Mouse (Mus musculus) lung, postnatal 0 days (tissue): ENCODE data around the gene Cse1l. TPM values are rescaled to one million over a fixed set of nuclear protein-coding genes. Genes with fewer than 3 reads are reported as not detected.

Experiments
- ATAC-seq: fragments of 200-750 bp; cut with Nextera tagmentation; 2 replicates; pipeline ENCODE4 v1.8.0; 2017; ENCODE audit warnings: moderate library complexity
- DNase-seq: peaks from one replicate; pipeline ENCODE4 v3.0.0-alpha.2; 2016; ENCODE audit warnings: low spot score
- H3K27ac ChIP-seq: fragments of 300-500 bp; sonication (generic); 2 replicates; pipeline ENCODE4 v1.5.1; 2014; ENCODE audit warnings: antibody characterized with exemption, mild to moderate bottlenecking, low read length, mixed read lengths
- H3K27me3 ChIP-seq: fragments of 300-500 bp; sonication (generic); replicated peaks from 2 replicates; pipeline ENCODE4 v1.6.1; 2014; ENCODE audit warnings: low read length, mixed read lengths; ENCODE audit not compliant: insufficient read depth
- H3K36me3 ChIP-seq: fragments of 300-500 bp; sonication (generic); 2 replicates; pipeline ENCODE4 v1.6.1; 2014; ENCODE audit warnings: low read length, mixed read lengths; ENCODE audit not compliant: insufficient read depth
- H3K4me1 ChIP-seq: fragments of 300-500 bp; sonication (generic); 2 replicates; pipeline ENCODE4 v1.6.1; 2014; ENCODE audit warnings: antibody characterized with exemption, low read depth, low read length, mixed read lengths; ENCODE audit not compliant: insufficient read depth
- H3K4me2 ChIP-seq: fragments of 300-500 bp; sonication (generic); replicated peaks from 2 replicates; pipeline ENCODE4 v1.6.1; 2014; ENCODE audit warnings: low read depth, mild to moderate bottlenecking, low read length, moderate library complexity, mixed read lengths
- H3K4me3 ChIP-seq: fragments of 300-500 bp; sonication (generic); 2 replicates; pipeline ENCODE4 v1.5.1; 2014; ENCODE audit warnings: low read depth, low read length
- H3K9ac ChIP-seq: fragments of 300-500 bp; sonication (generic); replicated peaks from 2 replicates; pipeline ENCODE4 v1.6.1; 2014; ENCODE audit warnings: low read depth, mild to moderate bottlenecking
- H3K9me3 ChIP-seq: fragments of 300-500 bp; sonication (generic); 2 replicates; pipeline ENCODE4 v1.6.1; 2016; ENCODE audit warnings: low read length, mixed read lengths
- CTCF ChIP-seq: IDR thresholded peaks from 2 replicates; pipeline ENCODE4 v1.5.1; 2016; ENCODE audit warnings: antibody characterized with exemption, mild to moderate bottlenecking
- EP300 ChIP-seq: IDR thresholded peaks from 2 replicates; pipeline ENCODE4 v1.6.1; 2016; ENCODE audit warnings: antibody characterized with exemption, mild to moderate bottlenecking, control low read depth
- WGBS: fragments of 180-500 bp; shearing (Covaris S2); extraction: QIAGEN DNeasy Blood & Tissue Kit; methylation state at CpG from one replicate; pipeline ENCODE4 v1.1.7; 2014; 5-methylcytosine and 5-hydroxymethylcytosine counted together
- polyA plus RNA-seq: library from polyadenylated mRNA; unstranded; fragments of >200 nt; fragmentation: Nextera tagmentation; extraction: Ambion mirVana; gene quantifications from 2 replicates; pipeline ENCODE4 v1.2.1, GENCODE M21; 2015

The Cse1l gene
- polyA plus RNA-seq, 1 experiment from 2014 or later, result 24.1 TPM

- H3K4me1 ChIP-seq, result peaks cover 5% of the 10 kb centered on the region; the same call in 1 of the 2 replicates
- peak overlapping the region; percentile 77 for H3K4me3 ChIP-seq
- under 1% methylated on average over 28 of the region's 28 CpGs for WGBS
- peak overlapping the region; percentile 84 for H3K4me2 ChIP-seq
- no peak for TF ChIP-seq EP300
- no peak for TF ChIP-seq CTCF
- H3K9ac ChIP-seq, result peak overlapping the region; percentile 81
- ATAC-seq, result peak; percentile 13
- peak; percentile 59 for DNase-seq
- H3K27me3 ChIP-seq, result no peaks in the 10 kb centered on the region
- no peaks in the 10 kb centered on the region for H3K36me3 ChIP-seq
- H3K27ac ChIP-seq, result peak overlapping the region; percentile 93
- H3K9me3 ChIP-seq, result no peaks in the 10 kb centered on the region
Measured at GRCm38 (mm10) chr2:166906523-166907182, 813 bp downstream of the Cse1l start.

DNA sequence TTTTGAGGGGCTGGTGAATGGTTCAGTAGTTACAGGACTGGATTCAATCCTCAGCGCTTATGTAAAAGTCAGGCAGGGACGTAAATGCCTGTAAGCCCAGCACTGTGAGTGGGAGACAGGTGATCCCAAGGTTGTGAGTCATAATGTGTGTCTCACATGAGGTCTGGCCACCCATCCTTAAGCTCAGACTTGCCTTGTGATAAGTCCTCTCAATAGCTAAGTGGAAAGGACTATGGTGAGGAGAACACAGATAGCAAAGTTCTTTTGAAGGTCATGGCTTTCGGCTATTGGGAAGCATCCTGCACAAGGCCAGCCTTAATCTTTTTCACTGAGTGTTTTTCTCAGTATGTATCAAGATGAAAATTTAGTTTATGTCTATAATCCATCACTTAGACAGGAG is 3.9 kb downstream of the Cse1l start:
- Histone ChIP-seq H3K9me3 (no peaks in the 10 kb centered on the region), H3K4me3 (no peak overlapping the region), H3K36me3 (no peaks in the 10 kb centered on the region), H3K27ac (no peak overlapping the region), H3K4me2 (no peak overlapping the region), H3K4me1 (peaks cover 5% of the 10 kb centered on the region; the same call in 1 of the 2 replicates), H3K9ac (no peak overlapping the region), H3K27me3 (no peaks in the 10 kb centered on the region)
- TF ChIP-seq CTCF (no peak), EP300 (no peak)
- DNase-seq, result no peak
- ATAC-seq, result no peak
- 91% methylated on average over 3 of the region's 3 CpGs for WGBS

- Histone ChIP-seq H3K27ac (no peak overlapping the region), H3K4me1 (peaks cover 5% of the 10 kb centered on the region; the same call in 1 of the 2 replicates), H3K27me3 (no peaks in the 10 kb centered on the region), H3K4me2 (no peak overlapping the region), H3K36me3 (no peaks in the 10 kb centered on the region), H3K9ac (no peak overlapping the region), H3K9me3 (no peaks in the 10 kb centered on the region), H3K4me3 (no peak overlapping the region)
- TF ChIP-seq EP300, result no peak
- no peak for TF ChIP-seq CTCF
- DNase-seq, result no peak
- 84% methylated on average over 8 of the region's 8 CpGs for WGBS
- ATAC-seq, result no peak
Measured at GRCm38 (mm10) chr2:166910536-166910935, 4.7 kb downstream of the Cse1l start.

- Histone ChIP-seq H3K27ac (no peak overlapping the region), H3K4me2 (no peak overlapping the region), H3K4me1 (no peaks in the 10 kb centered on the region), H3K36me3 (peaks cover 24% of the 10 kb centered on the region), H3K9ac (no peak overlapping the region), H3K9me3 (no peaks in the 10 kb centered on the region), H3K4me3 (no peak overlapping the region), H3K27me3 (no peaks in the 10 kb centered on the region)
- ATAC-seq, result no peak
- no peak for DNase-seq
- WGBS, result 90% methylated on average over 2 of the region's 2 CpGs
- TF ChIP-seq EP300, result no peak
- no peak for TF ChIP-seq CTCF
Measured at GRCm38 (mm10) chr2:166923971-166924370, 18.1 kb downstream of the Cse1l start.

DNA sequence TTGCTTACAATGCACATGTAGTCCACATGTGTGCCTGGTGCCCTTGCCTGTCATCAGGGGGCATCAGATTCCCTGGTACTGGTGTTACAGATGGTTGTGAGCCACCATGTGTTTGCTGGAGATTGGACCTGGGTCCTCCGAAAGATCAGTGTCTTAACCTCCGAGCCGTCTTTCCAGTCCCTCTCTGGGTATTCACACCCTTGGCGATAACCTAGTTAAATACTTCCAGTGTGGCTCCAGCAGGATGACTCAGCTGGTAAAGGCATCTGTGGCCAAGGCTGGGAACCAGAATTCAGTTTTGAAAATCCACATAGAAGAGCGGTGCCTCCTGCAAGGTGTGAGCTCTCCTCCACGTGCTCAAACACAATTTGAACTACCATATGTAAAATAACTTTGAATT is 28.1 kb downstream of the Cse1l start:
- Histone ChIP-seq H3K27me3 (no peaks in the 10 kb centered on the region), H3K9me3 (no peaks in the 10 kb centered on the region), H3K4me3 (no peak overlapping the region), H3K9ac (no peak overlapping the region), H3K4me1 (no peaks in the 10 kb centered on the region), H3K27ac (no peak overlapping the region), H3K36me3 (peaks cover 36% of the 10 kb centered on the region; the same call in 1 of the 2 replicates), H3K4me2 (no peak overlapping the region)
- TF ChIP-seq CTCF (no peak), EP300 (no peak)
- 67% methylated on average over 6 of the region's 6 CpGs for WGBS
- DNase-seq (no peak), ATAC-seq (no peak)

DNA sequence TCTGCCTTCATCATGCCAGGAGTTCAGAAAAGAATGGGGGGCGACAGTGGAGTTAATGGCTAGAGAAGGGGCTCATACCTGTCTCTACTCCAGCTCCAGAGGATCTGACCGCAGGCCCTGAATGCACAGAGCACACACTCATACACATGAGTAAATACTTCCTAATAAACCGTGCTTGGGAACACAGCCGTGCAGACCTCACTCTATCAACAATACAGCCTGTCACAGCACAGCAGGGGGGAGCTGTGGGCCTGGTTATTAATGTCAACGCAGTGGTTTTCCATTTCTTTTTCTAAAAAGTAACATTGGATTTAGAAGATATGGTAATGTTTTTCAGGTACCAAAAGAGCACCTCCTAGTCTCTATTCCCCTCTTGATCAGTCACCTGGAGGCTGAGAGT is 28.6 kb downstream of the Cse1l start:
- DNase-seq, result peak; percentile 41
- Histone ChIP-seq H3K27me3 (no peaks in the 10 kb centered on the region), H3K9me3 (no peaks in the 10 kb centered on the region), H3K9ac (no peak overlapping the region), H3K36me3 (peaks cover 37% of the 10 kb centered on the region; the same call in 1 of the 2 replicates), H3K4me3 (no peak overlapping the region), H3K27ac (no peak overlapping the region), H3K4me2 (no peak overlapping the region), H3K4me1 (no peaks in the 10 kb centered on the region)
- 66% methylated on average over 5 of the region's 5 CpGs for WGBS
- TF ChIP-seq CTCF (no peak), EP300 (no peak)
- peak; percentile 51 for ATAC-seq
